Mouse (Mus musculus) brain, embryonic 14.5 days (tissue): ENCODE results near the gene Prkci.

ENCODE experiments used
- CTCF ChIP-seq: fragments of 200-500 bp; IDR thresholded peaks from 2 replicates; pipeline ENCODE4 v1.5.1; 2012; ENCODE audit warnings: inconsistent platforms, mild to moderate bottlenecking, moderate library complexity, borderline replicate concordance; ENCODE audit not compliant: insufficient read depth, insufficient read length; ENCODE audit errors: extremely low read depth
- POLR2A ChIP-seq: fragments of 200-500 bp; IDR thresholded peaks from 2 replicates; pipeline ENCODE4 v1.6.1; 2012; ENCODE audit warnings: mild to moderate bottlenecking, inconsistent platforms, borderline replicate concordance; ENCODE audit not compliant: poor library complexity, insufficient read depth, insufficient read length, severe bottlenecking; ENCODE audit errors: extremely low read depth

GRCm38 (mm10) chr3:30952273-30953070 lies 43.1 kb upstream of the Prkci start:
- no peak for TF ChIP-seq POLR2A
- TF ChIP-seq CTCF = no peak
